Comparison of ENCODE assay signal across 11 mouse cellular contexts in the genomic region with DNA sequence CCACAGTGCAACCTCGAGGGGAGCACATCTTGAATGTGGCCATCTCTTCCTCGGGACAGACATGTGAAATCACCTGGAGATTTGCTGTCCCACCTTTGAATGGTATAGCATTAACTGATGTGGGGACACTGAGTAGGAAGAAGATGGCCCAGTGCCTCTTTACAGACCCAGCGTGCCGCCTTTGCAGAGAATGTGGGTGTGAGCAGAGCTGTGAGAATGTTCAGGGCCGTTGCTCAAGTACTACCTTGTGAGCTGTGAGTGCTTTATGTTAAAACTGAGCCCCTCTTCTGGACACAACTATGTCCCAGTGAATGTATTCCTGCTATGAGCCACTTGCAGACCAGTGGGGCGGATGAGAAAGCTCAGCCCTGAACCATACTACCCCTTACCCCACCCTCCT. TPM values are rescaled to one million over a fixed set of nuclear protein-coding genes. Genes with fewer than 3 reads are reported as not detected.
A peak's percentile ranks its signal among the peaks of the same experiment; 100 is the strongest.
DNase-seq lines count a peak whose midpoint lies in the region; ATAC-seq and TF ChIP-seq lines count a peak whose summit lies in the region.
"Had no signal": no experiment of that assay in that cellular context is flagged by ENCODE, and none has a peak within 500 bp of the region (broad histone marks: within the 10 kb centered on the region; RNA-seq: fewer than 3 reads in every experiment).

No protein-coding gene starts in this region.

- H3K4me2 ChIP-seq in heart, postnatal 0 days (ENCODE audit: low read depth, low read length): no peak overlapping the region
- H3K4me2 ChIP-seq in lung, embryonic 16.5 days (ENCODE audit: low read depth, low read length): 0 out of 2 replicates have a peak overlapping the region, but pooled peaks have one; percentile 1
- H3K4me2 ChIP-seq in intestine, embryonic 15.5 days (replicated peaks): no peak overlapping the region
- H3K4me2 ChIP-seq in stomach, embryonic 16.5 days (ENCODE audit: low read depth, low read length): no peak overlapping the region
- H3K4me2 ChIP-seq: liver, embryonic 13.5 days; midbrain, embryonic 12.5 days had no signal

- H3K4me3 ChIP-seq in heart, postnatal 0 days (ENCODE audit: low read depth, low read length): no peak overlapping the region
- no peak overlapping the region for H3K4me3 ChIP-seq in lung, embryonic 16.5 days (ENCODE audit: low read length)
- H3K4me3 ChIP-seq in intestine, embryonic 15.5 days (replicated peaks): no peak overlapping the region
- no peak overlapping the region for H3K4me3 ChIP-seq in stomach, embryonic 16.5 days (replicated peaks; ENCODE audit: low read length)
- H3K4me3 ChIP-seq: erythroblast, embryonic 14.5 days; liver, embryonic 13.5 days; midbrain, embryonic 12.5 days had no signal

- no peak overlapping the region for H3K9ac ChIP-seq in heart, postnatal 0 days (replicated peaks; ENCODE audit: low read depth, low read length)
- no peak overlapping the region; the same call in 1 of the 2 replicates for H3K9ac ChIP-seq in lung, embryonic 16.5 days (ENCODE audit: low read length)
- H3K9ac ChIP-seq in intestine, embryonic 15.5 days: no peak overlapping the region
- peak overlapping the region; percentile 23; the same call in 1 of the 2 replicates for H3K9ac ChIP-seq in stomach, embryonic 16.5 days (ENCODE audit: low read length)
- H3K9ac ChIP-seq: liver, embryonic 13.5 days; midbrain, embryonic 12.5 days had no signal

- WGBS in heart, postnatal 0 days: 28% methylated on average over 6 of the region's 6 CpGs
- WGBS in lung, embryonic 16.5 days: 57% methylated on average over 6 of the region's 6 CpGs
- WGBS in intestine, embryonic 15.5 days: 74% methylated on average over 6 of the region's 6 CpGs
- 69% methylated on average over 6 of the region's 6 CpGs for WGBS in stomach, embryonic 16.5 days

- no peaks in the 10 kb centered on the region for H3K36me3 ChIP-seq in heart, postnatal 0 days (replicated peaks; ENCODE audit: control insufficient read depth, insufficient read depth, low read length)
- H3K36me3 ChIP-seq in lung, embryonic 16.5 days (ENCODE audit: control insufficient read depth, insufficient read depth, low read length): no peaks in the 10 kb centered on the region
- 0 out of 2 replicates have a peak, but pooled peaks cover 4% of the 10 kb centered on the region for H3K36me3 ChIP-seq in intestine, embryonic 15.5 days
- H3K36me3 ChIP-seq in stomach, embryonic 16.5 days (ENCODE audit: control insufficient read depth, insufficient read depth, low read length): no peaks in the 10 kb centered on the region

- ATAC-seq in heart, postnatal 0 days (ENCODE audit: insufficient read depth, low read depth): no peak
- ATAC-seq in lung, embryonic 16.5 days (ENCODE audit: low read depth): peak; percentile 66
- 0 out of 2 replicates have a peak, but pooled peaks have one; percentile 7 for ATAC-seq in intestine, embryonic 15.5 days
- ATAC-seq in stomach, embryonic 16.5 days (ENCODE audit: insufficient read depth, low FRiP score): no peak
- ATAC-seq in cerebellum, adult (ENCODE audit: insufficient number of reproducible peaks, low FRiP score, low TSS enrichment): no peak

- peak overlapping the region; percentile 95 for H3K27ac ChIP-seq in heart, postnatal 0 days (ENCODE audit: low read depth)
- peak overlapping the region; percentile 97 for H3K27ac ChIP-seq in lung, embryonic 16.5 days (ENCODE audit: low read length)
- peak overlapping the region; percentile 70; the same call in 1 of the 2 replicates for H3K27ac ChIP-seq in intestine, embryonic 15.5 days
- peak overlapping the region; percentile 86 for H3K27ac ChIP-seq in stomach, embryonic 16.5 days (ENCODE audit: low read length)
- H3K27ac ChIP-seq: liver, embryonic 13.5 days; midbrain, embryonic 12.5 days had no signal

- H3K4me1 ChIP-seq in heart, postnatal 0 days (ENCODE audit: control insufficient read depth, insufficient read depth): peaks cover 51% of the 10 kb centered on the region
- H3K4me1 ChIP-seq in lung, embryonic 16.5 days (replicated peaks; ENCODE audit: control insufficient read depth, insufficient read depth, low read length): peaks cover 39% of the 10 kb centered on the region
- H3K4me1 ChIP-seq in intestine, embryonic 15.5 days (replicated peaks): no peaks in the 10 kb centered on the region; the same call in 1 of the 2 replicates
- H3K4me1 ChIP-seq in stomach, embryonic 16.5 days (ENCODE audit: control insufficient read depth, insufficient read depth, low read length): peaks cover 29% of the 10 kb centered on the region
- H3K4me1 ChIP-seq: midbrain, embryonic 12.5 days had no signal

- TF ChIP-seq CTCF in heart, postnatal 0 days (IDR thresholded peaks at IDR 0.05; ENCODE audit: low read depth): no peak

- DNase-seq in heart, postnatal 0 days (ENCODE audit: low spot score): no peak
- DNase-seq in heart, adult 18-20 months: no peak
- DNase-seq in lung, postnatal 14 days: no peak
- DNase-seq: liver, embryonic 13.5 days; thymus, adult 18-20 months had no signal

- no peaks in the 10 kb centered on the region for H3K27me3 ChIP-seq in heart, postnatal 0 days (ENCODE audit: control insufficient read depth, insufficient read depth, low read length)
- H3K27me3 ChIP-seq in lung, embryonic 16.5 days (ENCODE audit: control insufficient read depth, insufficient read depth, low read depth, low read length): no peaks in the 10 kb centered on the region
- H3K27me3 ChIP-seq in intestine, embryonic 15.5 days (replicated peaks): no peaks in the 10 kb centered on the region
- H3K27me3 ChIP-seq in stomach, embryonic 16.5 days (ENCODE audit: control insufficient read depth, insufficient read depth, low read length): no peaks in the 10 kb centered on the region
- H3K27me3 ChIP-seq: liver, embryonic 13.5 days; midbrain, embryonic 12.5 days had no signal

- no peaks in the 10 kb centered on the region for H3K9me3 ChIP-seq in heart, postnatal 0 days (replicated peaks; ENCODE audit: control insufficient read depth, low read length)
- H3K9me3 ChIP-seq in lung, embryonic 16.5 days (ENCODE audit: control insufficient read depth, low read length): no peaks in the 10 kb centered on the region
- no peaks in the 10 kb centered on the region for H3K9me3 ChIP-seq in intestine, embryonic 15.5 days
- H3K9me3 ChIP-seq in stomach, embryonic 16.5 days (replicated peaks; ENCODE audit: control insufficient read depth, low read length): no peaks in the 10 kb centered on the region
- H3K9me3 ChIP-seq: liver, embryonic 13.5 days; midbrain, embryonic 12.5 days had no signal

- TF ChIP-seq EP300 in heart, postnatal 0 days (IDR thresholded peaks at IDR 0.05; ENCODE audit: low read depth): no peak; the same call in 1 of the 2 replicates

RNA-seq across cellular contexts. Expression of a gene that starts 15.4 kb away (rescaled TPM):
- 489 and 581 TPM in 2 replicates for total RNA-seq in heart, postnatal 0 days (2014; rRNA removed; ENCODE audit: low replicate concordance)
- 255 and 282 TPM in 2 replicates for polyA plus RNA-seq in heart, postnatal 0 days (2015; fragmentation: Nextera tagmentation; extraction: Ambion mirVana)
- 100 to 1,000 TPM; 507 to 527 TPM for total RNA-seq in heart, adult 18-20 months (2021)
- polyA plus RNA-seq in lung, embryonic 16.5 days (2015; fragmentation: Nextera tagmentation; extraction: Ambion mirVana): 92.4 and 94.3 TPM in 2 replicates
- 85.8 and 86.2 TPM in 2 replicates for polyA plus RNA-seq in intestine, embryonic 15.5 days (2015; fragmentation: Nextera tagmentation; extraction: Ambion mirVana)
- 122 and 142 TPM in 2 replicates for polyA plus RNA-seq in stomach, embryonic 16.5 days (2015; fragmentation: Nextera tagmentation; extraction: Ambion mirVana)

RNA-seq across cellular contexts. Expression of a gene that starts 22.3 kb away (rescaled TPM):
- 16.9 and 25.8 TPM in 2 replicates for total RNA-seq in heart, postnatal 0 days (2014; rRNA removed; ENCODE audit: low replicate concordance)
- 17.3 and 17.4 TPM in 2 replicates for polyA plus RNA-seq in heart, postnatal 0 days (2015; fragmentation: Nextera tagmentation; extraction: Ambion mirVana)
- total RNA-seq in heart, adult 18-20 months (2021): 10 to 100 TPM; 17.6 to 17.8 TPM
- polyA plus RNA-seq in lung, embryonic 16.5 days (2015; fragmentation: Nextera tagmentation; extraction: Ambion mirVana): 29.8 and 29.9 TPM in 2 replicates
- 26.5 and 28.3 TPM in 2 replicates for polyA plus RNA-seq in intestine, embryonic 15.5 days (2015; fragmentation: Nextera tagmentation; extraction: Ambion mirVana)
- polyA plus RNA-seq in stomach, embryonic 16.5 days (2015; fragmentation: Nextera tagmentation; extraction: Ambion mirVana): 29.7 and 33.0 TPM in 2 replicates

Comparison
In these comparisons a context has a peak if more than half of its experiments do, and no peak if none do; other contexts are left out.
1. ATAC-seq: peak in lung, embryonic 16.5 days (single experiment) and intestine, embryonic 15.5 days (single experiment); none in heart, postnatal 0 days (single experiment), stomach, embryonic 16.5 days (single experiment) and cerebellum, adult (single experiment).
2. Peak in every context shown above with its lines, with median percentiles within 50 percentile points of each other: H3K27ac ChIP-seq.